Mouse (Mus musculus): ENCODE measurements around the gene Gm42791. TPM values are rescaled to one million over a fixed set of nuclear protein-coding genes. Genes with fewer than 3 reads are reported as not detected.

The Gm42791 gene
- total RNA-seq, 2 experiments from 2014 or later: 2.1 to 5.3 TPM

GRCm38 (mm10) chr5:148978458-148979165 lies 16.3 kb downstream of the Gm42791 start:
- DNase-seq (ENCODE audit: low spot score): no peak

GRCm38 (mm10) chr5:148977698-148978457 lies 17.1 kb downstream of the Gm42791 start:
- DNase-seq (ENCODE audit: low spot score): no peak

- no peak for DNase-seq (ENCODE audit: low spot score)
These were observed 18.1 kb downstream of the Gm42791 start for GRCm38 (mm10) chr5:148976876-148977275.

- no peak for DNase-seq (ENCODE audit: low spot score)
These were observed 19.9 kb downstream of the Gm42791 start for GRCm38 (mm10) chr5:148975035-148975434.

GRCm38 (mm10) chr5:148973019-148973668 lies 21.8 kb downstream of the Gm42791 start:
- DNase-seq (ENCODE audit: low spot score): no peak

- DNase-seq (ENCODE audit: low spot score): no peak
These were observed 22.8 kb downstream of the Gm42791 start for GRCm38 (mm10) chr5:148972167-148972566.

GRCm38 (mm10) chr5:148969648-148970047 lies 25.3 kb downstream of the Gm42791 start:
- peak; percentile 26 for DNase-seq (ENCODE audit: low spot score)

- DNase-seq (ENCODE audit: low spot score): no peak
These were observed 25.9 kb downstream of the Gm42791 start for GRCm38 (mm10) chr5:148968958-148969576.

GRCm38 (mm10) chr5:148968179-148968578 lies 26.8 kb downstream of the Gm42791 start:
- DNase-seq (ENCODE audit: low spot score): no peak

- no peak for DNase-seq (ENCODE audit: low spot score)
These were observed 28.6 kb downstream of the Gm42791 start for GRCm38 (mm10) chr5:148966395-148966794.

GRCm38 (mm10) chr5:148965691-148966333 lies 29.1 kb downstream of the Gm42791 start:
- DNase-seq (ENCODE audit: low spot score): peak; percentile 58

- DNase-seq (ENCODE audit: low spot score): no peak
These were observed 29.8 kb downstream of the Gm42791 start for GRCm38 (mm10) chr5:148965089-148965591.

- DNase-seq (ENCODE audit: low spot score): no peak
These were observed 30.7 kb downstream of the Gm42791 start for GRCm38 (mm10) chr5:148964251-148964650.

GRCm38 (mm10) chr5:148960211-148960610 lies 34.7 kb downstream of the Gm42791 start:
- no peak for DNase-seq (ENCODE audit: low spot score)

- DNase-seq (ENCODE audit: low spot score): peak; percentile 44
These were observed 35.6 kb downstream of the Gm42791 start for GRCm38 (mm10) chr5:148959068-148959990.

- no peak for DNase-seq (ENCODE audit: low spot score)
These were observed 36.6 kb downstream of the Gm42791 start for GRCm38 (mm10) chr5:148958355-148958754.

- no peak for DNase-seq (ENCODE audit: low spot score)
These were observed 37.9 kb downstream of the Gm42791 start for GRCm38 (mm10) chr5:148956898-148957535.

- no peak for DNase-seq (ENCODE audit: low spot score)
These were observed 38.9 kb downstream of the Gm42791 start for GRCm38 (mm10) chr5:148956091-148956490.

- DNase-seq (ENCODE audit: low spot score): no peak
These were observed 39.4 kb downstream of the Gm42791 start for GRCm38 (mm10) chr5:148955575-148955974.

All from gastrocnemius, adult 18-20 months (tissue).